Mouse (Mus musculus): ENCODE measurements around the gene Ms4a3. TPM values are rescaled to one million over a fixed set of nuclear protein-coding genes. Genes with fewer than 3 reads are reported as not detected.
A peak's percentile ranks its signal among the peaks of the same experiment; 100 is the strongest.

Gene Ms4a3
- polyA plus RNA-seq, 1 experiment from 2014 or later: 38.0 TPM

GRCm38 (mm10) chr19:11639038-11639437 lies 1.6 kb downstream of the Ms4a3 start:
- H3K36me3 ChIP-seq (replicated peaks; ENCODE audit: insufficient read depth, low read length): no peaks in the 10 kb centered on the region
- 55% methylated on average over 4 of the region's 4 CpGs for WGBS (ENCODE audit: insufficient replicate concordance)
- no peak overlapping the region for H3K27ac ChIP-seq (ENCODE audit: low read depth)
- no peaks in the 10 kb centered on the region for H3K4me1 ChIP-seq (ENCODE audit: insufficient read depth)
- no peak overlapping the region for H3K9ac ChIP-seq (replicated peaks)
- DNase-seq (no peak), ATAC-seq (no peak)
- H3K9me3 ChIP-seq (ENCODE audit: low read length): no peaks in the 10 kb centered on the region
- peak overlapping the region; percentile 32; the same call in 1 of the 2 replicates for H3K4me2 ChIP-seq (ENCODE audit: low read depth, low read length)
- no peaks in the 10 kb centered on the region for H3K27me3 ChIP-seq (ENCODE audit: insufficient read depth, low read length)
- peak overlapping the region; percentile 15; the same call in 1 of the 2 replicates for H3K4me3 ChIP-seq (ENCODE audit: low read depth, low read length)
- TF ChIP-seq CTCF (IDR thresholded peaks at IDR 0.05; ENCODE audit: low read depth) (no peak), EP300 (IDR thresholded peaks at IDR 0.05; ENCODE audit: low read depth) (no peak)

- Histone ChIP-seq H3K27ac (ENCODE audit: low read depth) (no peak overlapping the region), H3K36me3 (replicated peaks; ENCODE audit: insufficient read depth, low read length) (no peaks in the 10 kb centered on the region), H3K4me3 (ENCODE audit: low read depth, low read length) (no peak overlapping the region), H3K9ac (replicated peaks) (no peak overlapping the region), H3K4me2 (ENCODE audit: low read depth, low read length) (peak overlapping the region; percentile 20; the same call in 1 of the 2 replicates), H3K27me3 (ENCODE audit: insufficient read depth, low read length) (no peaks in the 10 kb centered on the region), H3K4me1 (ENCODE audit: insufficient read depth) (no peaks in the 10 kb centered on the region), H3K9me3 (ENCODE audit: low read length) (no peaks in the 10 kb centered on the region)
- TF ChIP-seq CTCF (IDR thresholded peaks at IDR 0.05; ENCODE audit: low read depth) (no peak), EP300 (IDR thresholded peaks at IDR 0.05; ENCODE audit: low read depth) (no peak)
- 23% methylated on average over 5 of the region's 5 CpGs for WGBS (ENCODE audit: insufficient replicate concordance)
- ATAC-seq (no peak), DNase-seq (no peak)
Measured at GRCm38 (mm10) chr19:11635572-11635971, 5.1 kb downstream of the Ms4a3 start.

GRCm38 (mm10) chr19:11634330-11634729 lies 6.3 kb downstream of the Ms4a3 start:
- Histone ChIP-seq H3K27me3 (ENCODE audit: insufficient read depth, low read length) (no peaks in the 10 kb centered on the region), H3K4me3 (ENCODE audit: low read depth, low read length) (no peak overlapping the region), H3K4me1 (ENCODE audit: insufficient read depth) (no peaks in the 10 kb centered on the region), H3K36me3 (replicated peaks; ENCODE audit: insufficient read depth, low read length) (no peaks in the 10 kb centered on the region), H3K9me3 (ENCODE audit: low read length) (no peaks in the 10 kb centered on the region), H3K9ac (replicated peaks) (no peak overlapping the region), H3K27ac (ENCODE audit: low read depth) (no peak overlapping the region), H3K4me2 (ENCODE audit: low read depth, low read length) (no peak overlapping the region)
- TF ChIP-seq EP300 (IDR thresholded peaks at IDR 0.05; ENCODE audit: low read depth) (no peak), CTCF (IDR thresholded peaks at IDR 0.05; ENCODE audit: low read depth) (no peak)
- no peak for DNase-seq
- no peak for ATAC-seq
- 60% methylated on average over 2 of the region's 2 CpGs for WGBS (ENCODE audit: insufficient replicate concordance)

- no peak for DNase-seq
- Histone ChIP-seq H3K4me3 (ENCODE audit: low read depth, low read length) (no peak overlapping the region), H3K27me3 (ENCODE audit: insufficient read depth, low read length) (no peaks in the 10 kb centered on the region), H3K9me3 (ENCODE audit: low read length) (no peaks in the 10 kb centered on the region), H3K4me2 (ENCODE audit: low read depth, low read length) (no peak overlapping the region), H3K4me1 (ENCODE audit: insufficient read depth) (no peaks in the 10 kb centered on the region), H3K27ac (ENCODE audit: low read depth) (no peak overlapping the region), H3K9ac (replicated peaks) (no peak overlapping the region), H3K36me3 (replicated peaks; ENCODE audit: insufficient read depth, low read length) (no peaks in the 10 kb centered on the region)
- TF ChIP-seq CTCF (IDR thresholded peaks at IDR 0.05; ENCODE audit: low read depth) (no peak), EP300 (IDR thresholded peaks at IDR 0.05; ENCODE audit: low read depth) (no peak)
- ATAC-seq: no peak
- WGBS (ENCODE audit: insufficient replicate concordance): 80% methylated on average over 1 of the region's 1 CpGs
Measured at GRCm38 (mm10) chr19:11633732-11634131, 6.9 kb downstream of the Ms4a3 start.

- H3K4me2 ChIP-seq (ENCODE audit: low read depth, low read length): no peak overlapping the region
- H3K9ac ChIP-seq (replicated peaks): no peak overlapping the region
- H3K27me3 ChIP-seq (ENCODE audit: insufficient read depth, low read length): no peaks in the 10 kb centered on the region
- DNase-seq (no peak), ATAC-seq (no peak)
- 49% methylated on average over 5 of the region's 5 CpGs for WGBS (ENCODE audit: insufficient replicate concordance)
- H3K4me3 ChIP-seq (ENCODE audit: low read depth, low read length): no peak overlapping the region
- H3K36me3 ChIP-seq (replicated peaks; ENCODE audit: insufficient read depth, low read length): no peaks in the 10 kb centered on the region
- TF ChIP-seq CTCF (IDR thresholded peaks at IDR 0.05; ENCODE audit: low read depth) (no peak), EP300 (IDR thresholded peaks at IDR 0.05; ENCODE audit: low read depth) (peak; percentile 56; the same call in 1 of the 2 replicates)
- no peaks in the 10 kb centered on the region for H3K4me1 ChIP-seq (ENCODE audit: insufficient read depth)
- H3K27ac ChIP-seq (ENCODE audit: low read depth): no peak overlapping the region
- no peaks in the 10 kb centered on the region for H3K9me3 ChIP-seq (ENCODE audit: low read length)
Measured at GRCm38 (mm10) chr19:11625231-11625630, 15.4 kb downstream of the Ms4a3 start.

- H3K4me1 ChIP-seq (ENCODE audit: insufficient read depth): no peaks in the 10 kb centered on the region
- DNase-seq (no peak), ATAC-seq (no peak)
- H3K9me3 ChIP-seq (ENCODE audit: low read length): no peaks in the 10 kb centered on the region
- no peak overlapping the region for H3K27ac ChIP-seq (ENCODE audit: low read depth)
- no peak overlapping the region for H3K9ac ChIP-seq (replicated peaks)
- no peaks in the 10 kb centered on the region for H3K36me3 ChIP-seq (replicated peaks; ENCODE audit: insufficient read depth, low read length)
- H3K4me2 ChIP-seq (ENCODE audit: low read depth, low read length): no peak overlapping the region
- no peaks in the 10 kb centered on the region for H3K27me3 ChIP-seq (ENCODE audit: insufficient read depth, low read length)
- no peak overlapping the region for H3K4me3 ChIP-seq (ENCODE audit: low read depth, low read length)
- no peak for TF ChIP-seq EP300 (IDR thresholded peaks at IDR 0.05; ENCODE audit: low read depth)
- no peak for TF ChIP-seq CTCF (IDR thresholded peaks at IDR 0.05; ENCODE audit: low read depth)
Measured at GRCm38 (mm10) chr19:11624800-11625199, 15.9 kb downstream of the Ms4a3 start.

GRCm38 (mm10) chr19:11623551-11623950 lies 17.1 kb downstream of the Ms4a3 start, which contains the start of gene Ms4a2:
Gene Ms4a2, minus strand, starts transcription at chr19:11623719.
- no peak for TF ChIP-seq EP300 (IDR thresholded peaks at IDR 0.05; ENCODE audit: low read depth)
- TF ChIP-seq CTCF (IDR thresholded peaks at IDR 0.05; ENCODE audit: low read depth): no peak
- Histone ChIP-seq H3K27ac (ENCODE audit: low read depth) (no peak within 1 kb of the TSS), H3K9ac (replicated peaks) (no peak within 1 kb of the TSS), H3K36me3 (replicated peaks; ENCODE audit: insufficient read depth, low read length) (no peaks in the 10 kb centered on the region), H3K4me3 (ENCODE audit: low read depth, low read length) (no peak within 1 kb of the TSS), H3K4me1 (ENCODE audit: insufficient read depth) (no peaks in the 10 kb centered on the region), H3K9me3 (ENCODE audit: low read length) (no peaks in the 10 kb centered on the region), H3K27me3 (ENCODE audit: insufficient read depth, low read length) (no peaks in the 10 kb centered on the region), H3K4me2 (ENCODE audit: low read depth, low read length) (no peak within 1 kb of the TSS)
- no peak for ATAC-seq
- DNase-seq: no peak
- WGBS (ENCODE audit: insufficient replicate concordance): 57% methylated on average over 2 of the region's 2 CpGs

All from liver, postnatal 0 days (tissue).